9 mouse cellular contexts compared by ENCODE assay signal in genomic region chr10:58377592-58378197, GRCm38 (mm10). TPM values are rescaled to one million over a fixed set of nuclear protein-coding genes. Genes with fewer than 3 reads are reported as not detected.
DNase-seq lines count a peak whose midpoint lies in the region; ATAC-seq lines count a peak whose summit lies in the region.
"Had no signal": no experiment of that assay in that cellular context is flagged by ENCODE, and none has a peak within 500 bp of the region (broad histone marks: within the 10 kb centered on the region; RNA-seq: fewer than 3 reads in every experiment).

No protein-coding gene starts in this region.

- no peak overlapping the region for H3K9ac ChIP-seq in midbrain, embryonic 11.5 days (ENCODE audit: low read length)
- no peak overlapping the region for H3K9ac ChIP-seq in midbrain, embryonic 13.5 days (replicated peaks)
- H3K9ac ChIP-seq in midbrain, embryonic 15.5 days: no peak overlapping the region
- H3K9ac ChIP-seq: neural tube, embryonic 12.5 days had no signal

- 48% methylated on average over 4 of the region's 4 CpGs for WGBS in midbrain, embryonic 11.5 days
- WGBS in midbrain, embryonic 13.5 days: 29% methylated on average over 4 of the region's 4 CpGs
- WGBS in midbrain, embryonic 15.5 days: 31% methylated on average over 4 of the region's 4 CpGs

- peak; percentile 66; the same call in 1 of the 2 replicates for ATAC-seq in midbrain, embryonic 11.5 days (ENCODE audit: low FRiP score)
- ATAC-seq in midbrain, embryonic 13.5 days: no peak
- ATAC-seq in midbrain, embryonic 15.5 days (replicated peaks): 0 out of 2 replicates have a peak, but pooled peaks have one; percentile 68

- no peaks in the 10 kb centered on the region for H3K27me3 ChIP-seq in midbrain, embryonic 11.5 days (ENCODE audit: control insufficient read depth, insufficient read depth, low read length)
- H3K27me3 ChIP-seq in midbrain, embryonic 13.5 days: no peaks in the 10 kb centered on the region
- no peaks in the 10 kb centered on the region for H3K27me3 ChIP-seq in midbrain, embryonic 15.5 days (replicated peaks)
- H3K27me3 ChIP-seq: neural tube, embryonic 12.5 days had no signal

- peak; percentile 31 to 65 for DNase-seq in adrenal gland, adult (ENCODE audit: inconsistent age in 2 of 2, low spot score in 1 of 2)
- DNase-seq in adrenal gland, adult 8-10 months: no peak
- peak; percentile 76 for DNase-seq in midbrain, embryonic 11.5 days (ENCODE audit: low spot score, missing footprints)
- peak; percentile 72 for DNase-seq in embryo, embryonic 10 days (ENCODE audit: low spot score)
- peak; percentile 70 for DNase-seq in kidney, postnatal 10 days
- DNase-seq in urinary bladder, adult 18-20 months (ENCODE audit: low spot score in 2 of 2): no peak

- H3K9me3 ChIP-seq in midbrain, embryonic 11.5 days (ENCODE audit: control insufficient read depth, low read length): no peaks in the 10 kb centered on the region
- no peaks in the 10 kb centered on the region for H3K9me3 ChIP-seq in midbrain, embryonic 13.5 days
- no peaks in the 10 kb centered on the region for H3K9me3 ChIP-seq in midbrain, embryonic 15.5 days
- H3K9me3 ChIP-seq: neural tube, embryonic 12.5 days had no signal

- H3K4me1 ChIP-seq in midbrain, embryonic 11.5 days (ENCODE audit: control insufficient read depth, insufficient read depth, low read length): peaks cover 4% of the 10 kb centered on the region
- peaks cover 10% of the 10 kb centered on the region for H3K4me1 ChIP-seq in midbrain, embryonic 13.5 days (replicated peaks)
- H3K4me1 ChIP-seq in midbrain, embryonic 15.5 days: peaks cover 9% of the 10 kb centered on the region

- no peak overlapping the region for H3K27ac ChIP-seq in midbrain, embryonic 11.5 days (ENCODE audit: low read depth, low read length)
- H3K27ac ChIP-seq in midbrain, embryonic 13.5 days: no peak overlapping the region
- H3K27ac ChIP-seq in midbrain, embryonic 15.5 days: no peak overlapping the region
- H3K27ac ChIP-seq: neural tube, embryonic 12.5 days had no signal

- H3K4me3 ChIP-seq in midbrain, embryonic 11.5 days (ENCODE audit: low read depth, low read length): no peak overlapping the region
- no peak overlapping the region for H3K4me3 ChIP-seq in midbrain, embryonic 13.5 days (replicated peaks)
- H3K4me3 ChIP-seq in midbrain, embryonic 15.5 days: no peak overlapping the region
- H3K4me3 ChIP-seq: neural tube, embryonic 12.5 days had no signal

- no peak overlapping the region for H3K4me2 ChIP-seq in midbrain, embryonic 11.5 days
- no peak overlapping the region for H3K4me2 ChIP-seq in midbrain, embryonic 13.5 days (replicated peaks)
- no peak overlapping the region for H3K4me2 ChIP-seq in midbrain, embryonic 15.5 days
- H3K4me2 ChIP-seq: neural tube, embryonic 12.5 days had no signal

- H3K36me3 ChIP-seq in midbrain, embryonic 11.5 days (ENCODE audit: control insufficient read depth, insufficient read depth, low read length): no peaks in the 10 kb centered on the region
- H3K36me3 ChIP-seq in midbrain, embryonic 13.5 days: no peaks in the 10 kb centered on the region
- no peaks in the 10 kb centered on the region for H3K36me3 ChIP-seq in midbrain, embryonic 15.5 days (replicated peaks)
- H3K36me3 ChIP-seq: neural tube, embryonic 12.5 days had no signal

RNA-seq across cellular contexts. Expression of gene Lims1, which starts 54.4 kb away (rescaled TPM):
- total RNA-seq in adrenal gland, adult 8-10 months (2022): 10 to 100 TPM; 47.0 to 58.9 (median 49.3) TPM
- polyA plus RNA-seq in midbrain, embryonic 11.5 days (2014; fragmentation: Nextera tagmentation; extraction: Ambion mirVana): 85.7 and 88.6 TPM in 2 replicates
- polyA plus RNA-seq in midbrain, embryonic 13.5 days (2015; fragmentation: Nextera tagmentation; extraction: Ambion mirVana): 62.1 and 65.6 TPM in 2 replicates
- 52.6 and 54.6 TPM in 2 replicates for polyA plus RNA-seq in midbrain, embryonic 15.5 days (2015; fragmentation: Nextera tagmentation; extraction: Ambion mirVana)

Comparison
In these comparisons a context has a peak if more than half of its experiments do, and no peak if none do; other contexts are left out.
1. DNase-seq: peak in adrenal gland, adult (2 of 2), midbrain, embryonic 11.5 days (single experiment), embryo, embryonic 10 days (single experiment) and kidney, postnatal 10 days (single experiment); none in adrenal gland, adult 8-10 months (single experiment) and urinary bladder, adult 18-20 months (0 of 2).